Mouse (Mus musculus) lung, postnatal 0 days (tissue): ENCODE results near the gene Osbpl11.

ENCODE experiments used
- CTCF ChIP-seq: IDR thresholded peaks from 2 replicates; pipeline ENCODE4 v1.5.1; 2016; ENCODE audit warnings: antibody characterized with exemption, mild to moderate bottlenecking
- EP300 ChIP-seq: IDR thresholded peaks from 2 replicates; pipeline ENCODE4 v1.6.1; 2016; ENCODE audit warnings: antibody characterized with exemption, mild to moderate bottlenecking, control low read depth

- TF ChIP-seq EP300 (no peak), CTCF (no peak)
Measured at GRCm38 (mm10) chr16:33247006-33247405, 62.1 kb downstream of the Osbpl11 start.
